Mouse (Mus musculus) T-cell, adult 2 months (primary cell): Measurements from ENCODE around the gene Olfr1030.
"Not testable (repeated sequence)": the region's sequence is repeated elsewhere in the genome, so short reads cannot be mapped to it uniquely, and the experiment has no call there.

Experiments
- DNase-seq: peaks from one replicate; pipeline ENCODE4 v3.0.0; 2022; ENCODE audit warnings: low spot score

The Olfr1030 gene

DNA sequence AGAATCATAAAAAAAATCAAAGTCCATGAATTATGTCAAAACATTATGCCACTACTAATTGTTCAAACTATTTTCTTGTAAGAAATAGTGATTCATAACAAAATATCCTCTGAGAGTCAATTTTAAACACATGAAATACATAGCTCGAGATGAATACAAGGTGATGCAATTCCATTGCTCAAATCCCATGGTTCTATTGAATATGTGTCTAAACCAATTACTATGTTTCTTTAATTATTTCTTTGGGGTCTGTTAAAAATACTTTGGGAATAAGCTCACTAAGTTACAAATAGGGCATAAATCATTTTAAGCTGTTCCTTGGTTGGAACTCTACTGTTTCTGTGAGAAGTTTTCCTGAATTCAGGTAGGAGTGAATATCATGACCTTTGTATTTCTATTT, at the start of gene Olfr1030:
Gene Olfr1030 (plus strand): TSS at position 301 of the 400 bp plus-strand sequence.
- DNase-seq, result no peak

DNA sequence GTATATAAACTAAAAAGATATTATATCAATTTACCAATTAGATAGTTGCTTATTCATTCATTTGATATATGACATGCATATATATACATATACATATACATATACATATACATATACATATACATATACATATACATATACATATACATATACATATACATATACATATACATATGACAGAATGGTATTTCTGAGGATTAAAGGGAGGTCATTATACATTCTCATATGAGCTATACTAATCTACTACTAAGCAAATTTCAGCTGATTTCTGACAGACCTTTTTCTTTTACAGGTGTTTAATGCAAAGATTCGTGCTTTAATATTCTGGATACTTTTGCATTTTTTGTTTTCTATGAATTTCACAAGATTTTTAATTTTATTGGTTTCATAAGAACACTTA, 28.9 kb upstream of the Olfr1030 start, which contains the start of gene Olfr1028:
Gene Olfr1028 (plus strand): TSS at position 301 of the 400 bp plus-strand sequence.
- no peak for DNase-seq

DNA sequence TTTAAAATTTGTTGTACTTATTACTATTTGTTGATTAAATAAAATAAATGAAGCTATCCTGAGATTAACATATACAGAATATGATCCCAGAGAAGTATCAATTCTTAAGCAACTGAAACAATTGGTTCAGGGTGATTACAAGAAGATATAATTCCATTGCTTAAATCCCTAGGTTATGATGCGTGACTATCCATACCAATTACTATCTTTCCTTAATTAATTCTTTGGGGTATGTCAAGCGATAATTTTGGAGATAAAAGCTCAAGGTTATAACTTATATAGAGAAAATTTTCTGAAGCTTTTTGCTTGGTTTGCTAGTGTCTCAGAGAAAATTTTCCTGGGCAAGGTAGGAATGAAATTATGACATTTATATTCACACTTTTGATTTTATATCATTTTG, 5.5 kb upstream of the Olfr1030 start, which contains the start of gene Olfr1029:
Gene Olfr1029 (plus strand): TSS at position 301 of the 400 bp plus-strand sequence.
- DNase-seq, result no peak

DNA sequence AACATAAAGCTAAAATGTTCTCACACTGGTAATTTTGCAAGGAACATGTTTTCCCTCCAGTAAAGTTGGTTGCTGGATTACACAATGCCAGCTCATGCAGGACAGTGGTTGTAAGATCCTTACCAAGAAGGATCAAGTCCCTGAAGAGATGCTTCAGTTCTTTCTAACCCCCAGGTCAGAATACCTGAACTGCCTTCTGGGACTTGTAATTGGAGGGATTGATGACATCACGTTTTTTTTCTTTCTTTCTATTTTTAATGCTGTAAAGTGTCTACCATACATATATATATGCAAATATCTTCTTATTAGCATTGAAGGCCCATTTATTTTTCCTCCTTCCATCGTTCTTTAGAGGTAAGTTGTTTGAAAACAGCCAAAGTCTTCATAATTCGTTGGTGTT, 10.9 kb downstream of the Olfr1030 start, which contains the start of gene Olfr1031:
Gene Olfr1031 (plus strand): TSS at position 301 of the 400 bp plus-strand sequence.
- DNase-seq, result no peak

DNA sequence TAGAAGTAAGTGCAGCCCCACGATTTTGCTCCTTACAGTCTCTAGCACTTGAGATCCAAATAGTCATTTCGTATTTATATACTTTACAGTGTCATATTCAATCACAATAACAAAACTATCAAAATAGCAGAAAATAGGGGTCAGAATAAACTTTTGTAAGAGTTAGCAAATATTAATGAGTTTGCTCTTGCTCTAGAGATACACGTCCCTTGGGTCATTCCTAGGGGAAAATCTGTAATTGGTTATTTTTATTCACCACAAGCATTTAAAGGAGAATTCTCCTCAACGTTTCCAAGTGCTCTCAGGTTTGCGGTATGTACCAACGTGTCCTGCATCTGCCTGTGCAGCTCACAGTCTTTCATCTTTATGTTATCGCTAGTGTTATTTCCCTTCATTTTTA, 26.2 kb downstream of the Olfr1030 start, which contains the start of gene Olfr1032:
Gene Olfr1032 (plus strand): TSS at position 301 of the 400 bp plus-strand sequence.
- DNase-seq, result no peak

DNA sequence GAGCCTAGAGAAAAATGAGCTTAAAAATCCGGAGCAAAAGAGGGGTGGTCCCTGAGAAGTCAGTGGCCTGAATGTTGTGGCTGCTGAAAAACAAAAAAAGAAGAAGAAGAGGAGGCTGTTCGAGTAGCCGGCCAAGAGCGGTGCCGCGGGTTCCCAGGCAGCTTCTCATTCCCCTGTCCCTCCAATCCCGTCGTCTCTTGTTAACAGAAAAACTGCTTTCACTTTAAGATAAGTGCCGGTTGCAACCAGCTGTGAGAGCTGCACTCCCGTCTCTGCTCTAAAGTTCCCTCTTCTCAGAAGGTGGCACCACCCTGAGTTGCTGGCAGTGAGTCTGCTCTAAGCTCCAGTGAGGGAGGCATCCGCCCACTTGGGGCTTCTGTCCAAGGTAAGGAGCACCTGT, 41.3 kb downstream of the Olfr1030 start, which contains the start of gene Olfr1033:
Gene Olfr1033 (plus strand): TSS at position 228 of the 400 bp plus-strand sequence.
- DNase-seq, result not testable (repeated sequence)

DNA sequence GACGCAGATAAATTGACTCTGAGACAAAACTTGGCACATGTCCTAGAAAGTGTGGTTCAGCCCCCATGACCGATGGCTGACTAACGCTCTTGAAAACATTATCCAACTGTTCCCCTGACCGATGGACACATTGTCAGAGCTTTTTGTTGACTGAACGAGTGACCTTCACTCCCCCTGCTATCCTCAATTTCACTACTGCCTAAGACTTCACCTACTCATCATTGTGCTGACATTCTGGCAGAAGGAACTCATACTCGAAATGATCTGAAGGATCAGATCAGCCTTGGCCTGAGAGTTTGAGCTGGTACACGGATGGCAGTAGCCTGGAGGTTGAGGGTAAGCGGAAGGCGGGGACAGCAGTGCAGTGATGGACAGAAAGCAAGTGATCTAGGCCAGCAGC, 42.4 kb downstream of the Olfr1030 start:
- not testable (repeated sequence) for DNase-seq
